ENCODE assay signal across 10 mouse cellular contexts in genomic region chr8:12561403-12561960, GRCm38 (mm10). TPM values are rescaled to one million over a fixed set of nuclear protein-coding genes. Genes with fewer than 3 reads are reported as not detected.
DNase-seq lines count a peak whose midpoint lies in the region; ATAC-seq lines count a peak whose summit lies in the region.
"Had no signal": no experiment of that assay in that cellular context is flagged by ENCODE, and none has a peak within 500 bp of the region (broad histone marks: within the 10 kb centered on the region; RNA-seq: fewer than 3 reads in every experiment).

No protein-coding gene starts in this region.

- no peak overlapping the region for H3K27ac ChIP-seq in hindbrain, embryonic 10.5 days
- H3K27ac ChIP-seq in hindbrain, embryonic 12.5 days, result no peak overlapping the region
- no peak overlapping the region for H3K27ac ChIP-seq in neural tube, embryonic 11.5 days (ENCODE audit: low read depth, low read length)
- H3K27ac ChIP-seq: embryonic facial prominence, embryonic 12.5 days; neural tube, embryonic 13.5 days had no signal

- no peak overlapping the region for H3K4me2 ChIP-seq in hindbrain, embryonic 12.5 days (replicated peaks)
- no peak overlapping the region for H3K4me2 ChIP-seq in neural tube, embryonic 11.5 days (ENCODE audit: low read depth)
- H3K4me2 ChIP-seq: embryonic facial prominence, embryonic 12.5 days; neural tube, embryonic 13.5 days had no signal

- peaks cover 81% of the 10 kb centered on the region for H3K27me3 ChIP-seq in hindbrain, embryonic 10.5 days (ENCODE audit: insufficient read depth, poor library complexity, severe bottlenecking)
- H3K27me3 ChIP-seq in hindbrain, embryonic 12.5 days, result peaks cover 77% of the 10 kb centered on the region
- H3K27me3 ChIP-seq in neural tube, embryonic 11.5 days (ENCODE audit: control insufficient read depth, insufficient read depth, low read length), result peaks cover 47% of the 10 kb centered on the region

- WGBS in hindbrain, embryonic 10.5 days, result 17% methylated on average over 11 of the region's 11 CpGs
- WGBS in hindbrain, embryonic 12.5 days, result 23% methylated on average over 11 of the region's 11 CpGs
- 19% methylated on average over 11 of the region's 11 CpGs for WGBS in neural tube, embryonic 11.5 days

- H3K36me3 ChIP-seq in hindbrain, embryonic 10.5 days, result no peaks in the 10 kb centered on the region
- no peaks in the 10 kb centered on the region for H3K36me3 ChIP-seq in hindbrain, embryonic 12.5 days
- no peaks in the 10 kb centered on the region for H3K36me3 ChIP-seq in neural tube, embryonic 11.5 days (ENCODE audit: control insufficient read depth, insufficient read depth, low read length)
- H3K36me3 ChIP-seq: embryonic facial prominence, embryonic 12.5 days; neural tube, embryonic 13.5 days had no signal

- no peaks in the 10 kb centered on the region for H3K9me3 ChIP-seq in hindbrain, embryonic 10.5 days
- H3K9me3 ChIP-seq in hindbrain, embryonic 12.5 days (replicated peaks), result no peaks in the 10 kb centered on the region
- no peaks in the 10 kb centered on the region for H3K9me3 ChIP-seq in neural tube, embryonic 11.5 days (ENCODE audit: control insufficient read depth, low read length)
- H3K9me3 ChIP-seq: embryonic facial prominence, embryonic 12.5 days; neural tube, embryonic 13.5 days had no signal

- no peak for ATAC-seq in hindbrain, embryonic 12.5 days (ENCODE audit: low FRiP score)
- no peak for ATAC-seq in neural tube, embryonic 11.5 days (ENCODE audit: insufficient read depth, low FRiP score, low TSS enrichment)

- H3K4me1 ChIP-seq in hindbrain, embryonic 10.5 days (replicated peaks), result peaks cover 11% of the 10 kb centered on the region
- no peaks in the 10 kb centered on the region for H3K4me1 ChIP-seq in hindbrain, embryonic 12.5 days
- no peaks in the 10 kb centered on the region for H3K4me1 ChIP-seq in neural tube, embryonic 11.5 days (ENCODE audit: control insufficient read depth, insufficient read depth, low read length)
- H3K4me1 ChIP-seq: embryonic facial prominence, embryonic 12.5 days; neural tube, embryonic 13.5 days had no signal

- no peak overlapping the region for H3K4me3 ChIP-seq in hindbrain, embryonic 10.5 days
- H3K4me3 ChIP-seq in hindbrain, embryonic 12.5 days, result no peak overlapping the region
- no peak overlapping the region for H3K4me3 ChIP-seq in neural tube, embryonic 11.5 days (ENCODE audit: low read depth, low read length)
- H3K4me3 ChIP-seq: embryonic facial prominence, embryonic 12.5 days; neural tube, embryonic 13.5 days had no signal

- no peak overlapping the region for H3K9ac ChIP-seq in hindbrain, embryonic 12.5 days
- no peak overlapping the region for H3K9ac ChIP-seq in neural tube, embryonic 11.5 days (ENCODE audit: low read length)
- H3K9ac ChIP-seq: embryonic facial prominence, embryonic 12.5 days; neural tube, embryonic 13.5 days had no signal

- peak; percentile 82 for DNase-seq in hindbrain, embryonic 10.5 days (ENCODE audit: low spot score)
- peak; percentile 45 for DNase-seq in adrenal gland, adult 8-10 months
- peak; percentile 44 for DNase-seq in embryo, embryonic 11.5 days (ENCODE audit: low read depth, low spot score)
- peak; percentile 78 for DNase-seq in heart, postnatal 4 days
- peak; percentile 66 to 82 for DNase-seq in left cerebral cortex, postnatal 14 days (ENCODE audit: low spot score in 2 of 2)
- DNase-seq in neural tube, embryonic 11.5 days (ENCODE audit: low spot score), result peak; percentile 72
- peak; percentile 33 for DNase-seq in thymus, postnatal 25 days

- intact Hi-C loops in left cerebral cortex, postnatal 14 days (cut with DNase I), result loop anchor here (5.0 kb wide), 2 partner anchors 134 to 169 kb away; no protein-coding TSS in a partner anchor

RNA-seq across cellular contexts. Expression of gene Spaca7, which starts 11.3 kb away (rescaled TPM):
- polyA plus RNA-seq in hindbrain, embryonic 10.5 days (2016; fragmentation: Nextera tagmentation; extraction: Ambion mirVana), result not detected in 2 replicates
- not detected in 2 replicates for polyA plus RNA-seq in hindbrain, embryonic 12.5 days (2016; fragmentation: Nextera tagmentation; extraction: Ambion mirVana)
- total RNA-seq in adrenal gland, adult 8-10 months (2022), result not detected
- total RNA-seq in heart, postnatal 4 days (2021), result not detected
- not detected for total RNA-seq in left cerebral cortex, postnatal 14 days (2021)
- not detected in 2 replicates for polyA plus RNA-seq in neural tube, embryonic 11.5 days (2014; fragmentation: Nextera tagmentation; extraction: Ambion mirVana)
- polyA plus RNA-seq: embryonic facial prominence, embryonic 12.5 days; neural tube, embryonic 13.5 days had no signal
